Mouse (Mus musculus) limb, embryonic 15.5 days (tissue): ENCODE measurements around the gene Yif1a. TPM values are rescaled to one million over a fixed set of nuclear protein-coding genes. Genes with fewer than 3 reads are reported as not detected.
"Not testable (repeated sequence)": the region's sequence is repeated elsewhere in the genome, so short reads cannot be mapped to it uniquely, and the experiment has no call there.

Source experiments
- ATAC-seq: fragments of 200-750 bp; cut with Nextera tagmentation; 2 replicates; pipeline ENCODE4 v1.8.0; 2017; ENCODE audit warnings: low read depth, moderate TSS enrichment; ENCODE audit not compliant: insufficient number of reproducible peaks, low FRiP score, low TSS enrichment
- H3K27ac ChIP-seq: fragments of 300-500 bp; sonication (generic); 2 replicates; pipeline ENCODE4 v1.5.1; 2015; ENCODE audit warnings: moderate library complexity, mild to moderate bottlenecking, inconsistent platforms
- H3K27me3 ChIP-seq: fragments of 300-500 bp; sonication (generic); 2 replicates; pipeline ENCODE4 v1.6.1; 2015; ENCODE audit warnings: inconsistent platforms
- H3K36me3 ChIP-seq: fragments of 300-500 bp; sonication (generic); 2 replicates; pipeline ENCODE4 v1.6.1; 2015; ENCODE audit warnings: inconsistent platforms
- H3K4me1 ChIP-seq: fragments of 300-500 bp; sonication (generic); 2 replicates; pipeline ENCODE4 v1.6.1; 2015; ENCODE audit warnings: inconsistent platforms
- H3K4me2 ChIP-seq: fragments of 300-500 bp; sonication (generic); 2 replicates; pipeline ENCODE4 v1.6.1; 2015; ENCODE audit warnings: mild to moderate bottlenecking, inconsistent platforms
- H3K4me3 ChIP-seq: fragments of 300-500 bp; sonication (generic); 2 replicates; pipeline ENCODE4 v1.5.1; 2015; ENCODE audit warnings: mild to moderate bottlenecking, inconsistent platforms
- H3K9ac ChIP-seq: fragments of 300-500 bp; sonication (generic); 2 replicates; pipeline ENCODE4 v1.6.1; 2015; ENCODE audit warnings: inconsistent platforms
- H3K9me3 ChIP-seq: fragments of 300-500 bp; sonication (generic); 2 replicates; pipeline ENCODE4 v1.6.1; 2016; ENCODE audit warnings: inconsistent platforms
- WGBS: fragments of 180-500 bp; shearing (Covaris S2); methylation state at CpG from one replicate; pipeline ENCODE4 v1.1.7; 2015; 5-methylcytosine and 5-hydroxymethylcytosine counted together
- polyA plus RNA-seq: library from polyadenylated mRNA; unstranded; fragments of >200 nt; fragmentation: Nextera tagmentation; extraction: Ambion mirVana; gene quantifications from 2 replicates; pipeline ENCODE4 v1.2.1, GENCODE M21; 2015

Yif1a gene
- polyA plus RNA-seq, 1 experiment from 2014 or later, result 126 TPM

DNA sequence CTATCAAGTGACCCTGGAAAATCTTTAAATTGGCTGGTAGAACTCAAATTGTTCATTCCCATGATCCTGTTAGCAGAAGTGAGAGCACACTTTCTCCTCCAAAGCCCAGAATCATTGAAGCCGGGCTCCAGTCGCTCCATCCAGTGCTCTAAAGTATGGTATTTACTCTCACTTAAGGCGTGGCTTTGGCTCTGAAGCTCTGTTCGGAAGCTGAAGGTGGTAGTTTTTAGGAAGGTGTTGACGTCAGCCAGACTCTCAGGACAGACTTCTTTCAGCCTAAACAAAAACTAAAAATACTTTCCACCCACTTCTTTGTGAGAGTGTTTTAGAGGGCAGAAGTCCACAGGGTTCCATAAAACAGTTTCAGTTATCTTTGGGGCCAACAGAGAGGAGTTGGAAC, 14.8 kb upstream of the Yif1a start:
- Histone ChIP-seq H3K9ac (no peak overlapping the region), H3K4me2 (0 out of 2 replicates have a peak overlapping the region, but pooled peaks have one; percentile 91), H3K4me1 (peaks cover 46% of the 10 kb centered on the region), H3K9me3 (no peaks in the 10 kb centered on the region), H3K27me3 (0 out of 2 replicates have a peak, but pooled peaks cover 3% of the 10 kb centered on the region), H3K4me3 (no peak overlapping the region), H3K36me3 (no peaks in the 10 kb centered on the region), H3K27ac (peak overlapping the region; percentile 63)
- no peak for ATAC-seq
- WGBS, result 33% methylated on average over 5 of the region's 5 CpGs

DNA sequence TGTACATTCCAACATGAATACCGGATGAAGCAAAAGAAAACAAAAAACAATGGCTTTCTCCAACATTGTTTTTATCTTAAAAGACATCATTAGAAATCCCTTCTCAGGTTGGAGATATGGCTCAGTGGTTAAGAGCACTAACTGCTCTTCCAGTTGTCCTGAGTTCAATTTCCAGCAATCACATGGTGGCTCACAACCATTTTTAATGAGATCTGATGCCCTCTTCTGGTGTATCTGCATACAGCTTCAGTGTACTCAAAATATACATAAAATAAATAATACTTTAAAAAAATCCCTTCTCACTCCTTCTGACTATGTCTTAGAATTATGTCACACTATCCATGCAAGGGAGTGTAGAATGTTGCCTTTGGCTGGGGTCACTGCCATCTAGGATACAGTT, 9.1 kb upstream of the Yif1a start:
- 97% methylated on average over 1 of the region's 1 CpGs for WGBS
- Histone ChIP-seq H3K27ac (no peak overlapping the region), H3K36me3 (no peaks in the 10 kb centered on the region), H3K4me2 (no peak overlapping the region), H3K9ac (no peak overlapping the region), H3K9me3 (no peaks in the 10 kb centered on the region), H3K4me1 (no peaks in the 10 kb centered on the region), H3K4me3 (no peak overlapping the region), H3K27me3 (peaks cover 46% of the 10 kb centered on the region)
- no peak for ATAC-seq

DNA sequence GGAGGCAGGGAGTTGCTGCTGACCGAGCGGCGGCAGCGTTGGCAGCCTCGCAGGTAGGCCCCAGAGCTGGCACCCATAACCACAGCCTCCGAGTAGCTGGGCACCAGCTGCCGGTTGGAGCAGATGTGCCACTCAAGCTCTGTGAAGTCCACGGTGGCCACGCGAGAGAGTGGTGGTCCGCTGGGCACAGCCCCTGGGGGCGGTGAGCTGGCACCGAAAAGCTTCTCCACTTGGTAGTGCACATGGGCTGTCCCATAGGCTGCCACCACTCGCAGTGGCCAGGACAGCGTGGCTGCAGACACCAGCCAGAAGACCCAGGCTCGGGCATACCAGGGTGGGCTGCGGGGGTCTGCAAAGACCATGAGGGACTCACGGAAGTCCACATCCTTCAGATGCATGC, 6.3 kb upstream of the Yif1a start:
- 58% methylated on average over 18 of the region's 18 CpGs for WGBS
- H3K9ac ChIP-seq, result no peak overlapping the region
- H3K27ac ChIP-seq, result no peak overlapping the region
- H3K4me3 ChIP-seq, result no peak overlapping the region
- peaks cover 13% of the 10 kb centered on the region for H3K4me1 ChIP-seq
- no peak for ATAC-seq
- no peaks in the 10 kb centered on the region for H3K36me3 ChIP-seq
- H3K4me2 ChIP-seq, result no peak overlapping the region
- peaks cover 70% of the 10 kb centered on the region for H3K27me3 ChIP-seq
- H3K9me3 ChIP-seq, result no peaks in the 10 kb centered on the region

DNA sequence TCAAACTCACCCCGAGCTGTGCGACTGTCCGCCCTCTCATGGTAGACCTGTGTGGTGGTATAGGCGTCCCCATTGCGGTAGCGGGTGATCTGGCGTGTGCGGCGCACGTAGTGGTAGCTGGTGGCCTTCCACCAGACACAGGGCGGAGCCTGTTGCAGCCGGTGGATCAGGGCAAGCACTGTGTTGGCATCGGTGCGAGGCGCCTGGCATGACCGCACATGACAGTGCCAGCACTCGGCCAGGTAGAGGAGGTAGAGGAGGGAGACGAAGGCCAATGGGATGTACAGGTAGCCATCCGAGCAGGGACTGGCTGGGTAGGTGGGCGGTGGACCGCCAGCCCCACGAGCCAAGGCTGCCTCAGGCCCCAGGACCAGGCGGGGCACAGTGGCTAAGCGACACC, 5.7 kb upstream of the Yif1a start:
- H3K27ac ChIP-seq, result no peak overlapping the region
- H3K36me3 ChIP-seq, result no peaks in the 10 kb centered on the region
- no peak for ATAC-seq
- no peak overlapping the region for H3K4me2 ChIP-seq
- H3K9ac ChIP-seq, result no peak overlapping the region
- H3K4me1 ChIP-seq, result peaks cover 17% of the 10 kb centered on the region
- no peaks in the 10 kb centered on the region for H3K9me3 ChIP-seq
- peaks cover 70% of the 10 kb centered on the region for H3K27me3 ChIP-seq
- no peak overlapping the region for H3K4me3 ChIP-seq
- 67% methylated on average over 24 of the region's 24 CpGs for WGBS

DNA sequence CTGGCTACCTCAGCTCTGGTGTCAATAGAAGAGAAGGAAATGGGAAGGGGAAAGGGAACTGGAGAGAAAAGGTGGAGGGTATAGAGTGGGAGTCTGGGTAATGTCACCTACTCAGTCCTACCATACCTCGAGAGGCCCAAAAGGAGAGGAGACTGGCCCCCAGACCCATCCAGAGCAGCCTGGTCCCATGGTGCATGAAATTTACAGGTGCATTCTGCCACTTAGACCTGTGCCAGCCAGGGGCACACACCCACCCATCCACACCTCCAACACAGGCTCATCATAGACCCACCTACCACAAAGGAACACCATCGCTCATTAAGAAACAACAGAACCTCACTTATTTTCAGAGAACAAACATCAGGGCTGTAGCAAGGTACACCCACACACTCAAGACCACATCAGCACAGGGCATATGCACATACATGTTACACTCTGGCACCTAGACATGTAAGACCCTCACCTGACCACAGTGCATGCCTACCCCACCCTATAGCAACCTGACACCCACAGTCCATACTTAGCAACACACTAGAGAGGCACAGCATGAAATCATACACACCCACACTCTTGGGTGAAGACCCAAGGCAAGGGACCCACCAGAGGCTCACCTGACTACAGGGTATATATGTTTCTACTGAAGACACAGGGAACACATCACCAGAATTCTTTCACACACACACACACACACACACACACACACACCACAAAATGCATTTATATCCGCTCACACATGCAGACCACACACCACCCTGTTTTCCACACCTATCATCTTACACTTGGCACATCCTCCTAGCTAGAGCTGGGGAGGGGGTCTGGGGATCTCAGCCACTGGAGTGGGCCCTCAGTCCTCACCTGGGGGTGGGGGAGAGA, 4.1 kb upstream of the Yif1a start:
- H3K4me1 ChIP-seq, result peaks cover 23% of the 10 kb centered on the region
- H3K9me3 ChIP-seq, result no peaks in the 10 kb centered on the region
- H3K27ac ChIP-seq, result no peak overlapping the region
- no peak for ATAC-seq
- no peak overlapping the region for H3K9ac ChIP-seq
- 59% methylated on average over 3 of the region's 3 CpGs for WGBS
- H3K36me3 ChIP-seq, result no peaks in the 10 kb centered on the region
- peak overlapping the region; percentile 45; the same call in 1 of the 2 replicates for H3K4me3 ChIP-seq
- peaks cover 70% of the 10 kb centered on the region for H3K27me3 ChIP-seq
- 0 out of 2 replicates have a peak overlapping the region, but pooled peaks have one; percentile 77 for H3K4me2 ChIP-seq

DNA sequence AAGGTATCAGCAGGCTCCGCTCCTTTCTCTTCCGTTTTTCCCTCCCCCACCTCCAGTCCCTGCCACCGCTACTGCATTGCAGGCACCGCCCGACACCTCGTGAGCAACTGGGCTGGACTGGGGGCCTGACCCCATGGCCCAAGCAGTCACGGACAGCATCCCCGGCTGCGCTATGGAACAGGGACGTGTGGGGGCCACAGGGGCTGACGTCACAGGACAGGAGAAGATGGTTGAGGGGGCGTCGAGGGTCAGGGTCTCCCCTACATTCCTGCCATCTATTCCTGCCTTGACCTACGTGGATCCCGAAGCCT, 3.5 kb upstream of the Yif1a start:
- Histone ChIP-seq H3K27ac (no peak overlapping the region), H3K4me2 (peak overlapping the region; percentile 77), H3K9me3 (no peaks in the 10 kb centered on the region), H3K4me3 (peak overlapping the region; percentile 45), H3K4me1 (peaks cover 29% of the 10 kb centered on the region), H3K36me3 (no peaks in the 10 kb centered on the region; the same call in 1 of the 2 replicates), H3K27me3 (peaks cover 69% of the 10 kb centered on the region), H3K9ac (no peak overlapping the region)
- WGBS, result 6% methylated on average over 15 of the region's 15 CpGs
- ATAC-seq, result no peak

DNA sequence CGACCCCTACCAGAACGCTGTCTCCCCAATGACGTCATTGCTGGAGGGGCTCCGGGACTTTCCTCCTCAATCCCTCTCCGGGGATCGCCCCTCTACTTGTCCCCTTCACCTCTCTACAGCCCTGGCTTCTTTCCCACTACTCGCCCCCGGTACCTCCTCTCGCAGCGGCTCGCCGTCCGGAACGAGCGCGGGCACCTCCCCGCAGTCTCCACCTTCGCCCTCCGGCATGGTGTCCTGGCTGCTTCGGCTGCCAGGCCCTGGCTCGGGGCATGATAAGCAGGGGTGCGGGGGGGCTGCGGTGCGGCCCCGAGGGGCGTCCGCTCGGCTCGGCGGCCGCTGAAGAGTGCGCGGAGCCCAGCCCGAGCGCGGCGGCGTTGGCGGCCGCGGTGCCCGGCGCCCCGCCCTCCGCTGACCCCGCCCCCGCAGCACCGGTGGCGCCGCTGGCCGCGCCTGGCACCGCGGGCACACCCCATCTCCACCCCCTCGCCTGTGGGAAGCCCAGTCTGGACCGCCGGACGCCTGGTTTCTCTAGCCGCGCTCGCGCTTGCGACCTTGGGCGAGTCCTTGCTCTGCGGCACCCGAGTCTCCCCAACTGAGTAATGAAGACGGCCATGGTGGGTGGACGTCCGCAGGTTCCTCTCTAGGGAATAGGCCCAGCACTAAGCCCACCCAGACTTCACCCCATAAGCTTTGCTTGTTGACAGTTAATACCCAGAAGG, 3.0 kb upstream of the Yif1a start, which contains the start of gene Tmem151a:
TSS of gene Tmem151a (minus strand) at position 387 of the 719 bp plus-strand sequence.
- WGBS, result under 1% methylated on average over 64 of the region's 69 CpGs
- Histone ChIP-seq H3K4me2 (peak within 1 kb of the TSS; percentile 77), H3K4me3 (peak within 1 kb of the TSS; percentile 45), H3K9me3 (no peaks in the 10 kb centered on the region), H3K27me3 (peaks cover 63% of the 10 kb centered on the region), H3K27ac (no peak within 1 kb of the TSS), H3K36me3 (peaks cover 1% of the 10 kb centered on the region), H3K9ac (no peak within 1 kb of the TSS), H3K4me1 (peaks cover 29% of the 10 kb centered on the region)
- no peak for ATAC-seq

DNA sequence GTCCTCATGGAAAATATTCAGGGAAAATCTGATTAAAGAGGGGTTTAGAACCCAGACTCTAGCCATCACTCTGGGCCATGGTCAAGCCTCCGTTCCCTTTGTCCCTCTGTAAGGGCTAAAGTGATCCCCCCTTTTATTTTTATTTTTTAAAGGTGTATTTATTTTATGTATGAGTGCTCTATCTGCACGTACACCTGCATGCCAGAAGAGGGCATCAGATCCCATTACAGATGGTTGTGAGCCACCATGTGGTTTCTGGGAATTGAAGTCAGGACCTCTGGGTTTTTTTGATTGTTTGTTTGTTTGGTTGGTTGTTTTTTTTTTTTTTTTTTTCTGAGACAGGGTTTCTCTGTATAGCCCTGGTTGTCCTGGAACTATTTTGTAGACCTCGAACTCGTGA, 1.8 kb upstream of the Yif1a start:
- H3K4me1 ChIP-seq, result peaks cover 29% of the 10 kb centered on the region
- not testable (repeated sequence) for H3K9ac ChIP-seq, H3K4me3 ChIP-seq, H3K9me3 ChIP-seq, ATAC-seq, H3K4me2 ChIP-seq, H3K27ac ChIP-seq
- peaks cover 51% of the 10 kb centered on the region for H3K27me3 ChIP-seq
- WGBS, result 52% methylated on average over 4 of the region's 4 CpGs
- peaks cover 13% of the 10 kb centered on the region for H3K36me3 ChIP-seq

DNA sequence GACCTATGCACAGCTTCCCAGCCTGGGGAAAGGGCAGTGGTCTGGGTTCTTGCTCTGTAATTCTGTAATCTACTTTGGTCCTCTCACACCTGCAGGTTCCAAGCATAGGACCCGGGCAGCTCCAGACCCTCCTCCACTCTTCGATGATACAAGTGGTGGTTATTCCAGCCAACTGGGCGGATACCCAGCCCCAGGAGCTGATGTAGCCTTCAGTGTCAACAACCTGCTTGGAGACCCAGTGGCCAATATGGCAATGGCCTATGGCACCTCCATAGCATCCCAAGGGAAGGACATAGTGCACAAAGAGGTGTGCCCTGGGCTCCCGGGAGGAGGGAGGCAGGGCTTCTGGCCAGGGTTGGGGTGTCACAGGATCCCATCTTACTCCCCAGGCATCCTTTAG, 986 bp downstream of the Yif1a start:
- H3K9ac ChIP-seq, result 0 out of 2 replicates have a peak overlapping the region, but pooled peaks have one; percentile 68
- H3K9me3 ChIP-seq, result no peaks in the 10 kb centered on the region
- H3K36me3 ChIP-seq, result peaks cover 36% of the 10 kb centered on the region
- WGBS, result 88% methylated on average over 4 of the region's 4 CpGs
- H3K4me3 ChIP-seq, result peak overlapping the region; percentile 84
- peaks cover 36% of the 10 kb centered on the region for H3K4me1 ChIP-seq
- H3K27ac ChIP-seq, result no peak overlapping the region
- peaks cover 23% of the 10 kb centered on the region for H3K27me3 ChIP-seq
- ATAC-seq, result no peak
- peak overlapping the region; percentile 80 for H3K4me2 ChIP-seq

DNA sequence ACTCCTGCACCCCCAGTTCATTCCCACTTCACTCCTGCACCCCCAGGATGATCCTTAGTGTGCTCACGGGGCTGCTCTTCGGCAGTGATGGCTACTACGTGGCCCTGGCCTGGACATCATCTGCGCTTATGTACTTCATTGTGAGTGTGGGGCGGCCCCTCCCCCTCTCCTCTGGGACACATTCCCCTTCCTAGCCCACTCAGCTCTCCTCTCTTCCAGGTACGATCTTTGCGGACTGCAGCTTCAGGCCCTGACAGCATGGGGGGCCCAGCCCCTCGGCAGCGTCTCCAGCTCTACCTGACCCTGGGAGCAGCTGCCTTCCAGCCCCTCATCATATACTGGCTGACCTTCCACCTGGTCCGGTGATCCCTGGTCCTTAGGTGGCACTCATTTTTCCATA, 3.7 kb downstream of the Yif1a start:
- H3K4me1 ChIP-seq, result peaks cover 51% of the 10 kb centered on the region
- 82% methylated on average over 10 of the region's 10 CpGs for WGBS

DNA sequence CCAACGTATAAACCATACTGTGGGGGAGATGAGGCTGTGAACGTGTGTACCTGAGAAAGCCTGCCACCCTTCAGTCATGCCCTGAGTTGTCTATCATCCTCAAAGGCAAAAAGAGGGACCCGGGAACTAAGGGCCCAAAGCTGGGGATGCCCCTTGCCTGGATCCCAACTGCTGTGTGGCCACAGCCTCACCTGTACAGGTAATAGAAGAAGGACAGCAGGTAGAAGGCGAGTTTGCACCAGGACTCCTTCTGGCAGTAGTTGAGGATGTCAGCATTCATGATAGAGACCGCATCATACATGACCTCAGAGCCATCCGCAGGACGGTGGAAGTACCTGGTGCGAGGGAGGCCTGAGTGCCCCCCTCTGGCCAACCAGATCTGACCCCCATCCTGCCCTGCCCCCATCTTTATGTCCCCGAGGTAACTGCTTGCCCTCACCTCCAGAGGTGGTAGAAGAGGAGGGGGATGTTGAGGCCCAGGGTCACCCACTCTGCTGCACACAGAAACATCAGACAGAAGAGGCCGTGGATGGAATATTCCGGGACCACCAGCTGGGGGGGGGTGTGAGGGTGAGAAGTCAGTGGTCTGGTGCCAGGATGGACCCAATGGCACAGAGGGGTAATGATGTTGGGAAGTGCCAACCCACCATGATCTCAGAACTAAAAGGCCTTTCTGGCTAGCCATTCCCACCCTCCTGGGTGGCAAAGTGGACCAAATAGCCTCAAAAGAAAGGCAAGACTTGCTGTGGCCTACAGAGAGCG, 5.3 kb downstream of the Yif1a start:
- peaks cover 36% of the 10 kb centered on the region for H3K36me3 ChIP-seq
- no peak for ATAC-seq
- H3K27me3 ChIP-seq, result no peaks in the 10 kb centered on the region
- no peaks in the 10 kb centered on the region for H3K9me3 ChIP-seq
- 63% methylated on average over 12 of the region's 12 CpGs for WGBS
- H3K4me3 ChIP-seq, result no peak overlapping the region
- peaks cover 59% of the 10 kb centered on the region for H3K4me1 ChIP-seq
- no peak overlapping the region for H3K27ac ChIP-seq
- no peak overlapping the region for H3K9ac ChIP-seq
- H3K4me2 ChIP-seq, result no peak overlapping the region

More for the DNA sequence above, 3.7 kb downstream of the Yif1a start:
- Histone ChIP-seq H3K27ac (no peak overlapping the region), H3K36me3 (peaks cover 36% of the 10 kb centered on the region), H3K9me3 (no peaks in the 10 kb centered on the region), H3K9ac (no peak overlapping the region), H3K4me3 (no peak overlapping the region), H3K4me2 (no peak overlapping the region), H3K27me3 (no peaks in the 10 kb centered on the region)
- ATAC-seq, result no peak
